Comparison of ENCODE assay signal across 27 mouse cellular contexts in the genomic region with DNA sequence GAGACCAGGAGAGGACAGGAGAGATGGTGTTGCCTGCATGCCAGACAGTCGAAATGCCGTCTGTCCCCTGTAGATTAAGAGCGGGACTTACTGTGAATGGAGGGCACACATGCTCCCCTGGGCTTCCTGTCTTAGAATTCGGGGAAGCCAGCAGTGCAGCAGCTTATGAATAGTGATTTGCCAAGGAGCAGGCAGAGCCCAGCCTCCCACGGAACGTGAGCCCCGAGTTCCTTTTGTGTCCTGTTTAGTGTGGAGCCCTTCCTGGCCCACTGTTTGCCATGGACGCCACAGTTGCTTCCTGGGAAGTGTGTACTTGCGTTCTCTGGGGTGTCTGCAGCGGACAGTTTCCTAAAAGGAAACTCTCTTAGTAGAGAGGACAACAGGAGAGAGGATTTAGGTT. TPM values are rescaled to one million over a fixed set of nuclear protein-coding genes. Genes with fewer than 3 reads are reported as not detected.
DNase-seq lines count a peak whose midpoint lies in the region; ATAC-seq lines count a peak whose summit lies in the region.
"Had no signal": no experiment of that assay in that cellular context is flagged by ENCODE, and none has a peak within 500 bp of the region (broad histone marks: within the 10 kb centered on the region; RNA-seq: fewer than 3 reads in every experiment).

No protein-coding gene starts in this region.

- peak overlapping the region; percentile 48 for H3K4me2 ChIP-seq in heart, embryonic 12.5 days
- no peak overlapping the region for H3K4me2 ChIP-seq in midbrain, embryonic 16.5 days (ENCODE audit: low read length)
- H3K4me2 ChIP-seq: embryonic facial prominence, embryonic 13.5 days; midbrain, embryonic 11.5 days had no signal

- no peak overlapping the region for H3K27ac ChIP-seq in heart, embryonic 12.5 days (ENCODE audit: poor library complexity, severe bottlenecking)
- H3K27ac ChIP-seq in midbrain, embryonic 16.5 days (ENCODE audit: low read length), result peak overlapping the region; percentile 3; the same call in 1 of the 2 replicates
- no peak overlapping the region for H3K27ac ChIP-seq in midbrain, embryonic 10.5 days (replicated peaks)
- peak overlapping the region; percentile 46; the same call in 1 of the 2 replicates for H3K27ac ChIP-seq in limb, embryonic 10.5 days
- H3K27ac ChIP-seq: embryonic facial prominence, embryonic 13.5 days had no signal

- ATAC-seq in heart, embryonic 12.5 days (ENCODE audit: insufficient number of reproducible peaks, low FRiP score), result no peak
- no peak for ATAC-seq in midbrain, embryonic 16.5 days
- ATAC-seq: activated CD4-positive, CD25-positive, alpha-beta regulatory T cell, adult 4 months; forebrain, embryonic 16.5 days; Patski had no signal

- no peaks in the 10 kb centered on the region for H3K36me3 ChIP-seq in heart, embryonic 12.5 days
- no peaks in the 10 kb centered on the region for H3K36me3 ChIP-seq in midbrain, embryonic 16.5 days (ENCODE audit: control insufficient read depth, insufficient read depth, low read length)
- H3K36me3 ChIP-seq in midbrain, embryonic 10.5 days, result 0 out of 2 replicates have a peak, but pooled peaks cover 6% of the 10 kb centered on the region
- H3K36me3 ChIP-seq in limb, embryonic 10.5 days, result no peaks in the 10 kb centered on the region
- H3K36me3 ChIP-seq: embryonic facial prominence, embryonic 13.5 days had no signal

- no peak overlapping the region for H3K9ac ChIP-seq in heart, embryonic 12.5 days
- no peak overlapping the region for H3K9ac ChIP-seq in midbrain, embryonic 16.5 days (ENCODE audit: low read depth, low read length)
- H3K9ac ChIP-seq: embryonic facial prominence, embryonic 13.5 days had no signal

- no peak for DNase-seq in heart, postnatal 4 days
- peak; percentile 11 for DNase-seq in kidney, postnatal 14 days
- no peak for DNase-seq in kidney, adult 11 months
- no peak for DNase-seq in midbrain, embryonic 10.5 days (ENCODE audit: low spot score)
- no peak for DNase-seq in limb, embryonic 10.5 days (ENCODE audit: low spot score)
- DNase-seq in layer of hippocampus, adult 18-20 months (ENCODE audit: low spot score in 2 of 2), result no peak
- DNase-seq: adrenal gland, postnatal 14 days; cerebellum, adult 8-10 months; kidney, adult 8-10 months; lung, adult 18-20 months; right cerebral cortex, adult 18-20 months; thymus, adult 18-20 months had no signal

- no peaks in the 10 kb centered on the region for H3K9me3 ChIP-seq in heart, embryonic 12.5 days (replicated peaks)
- no peaks in the 10 kb centered on the region for H3K9me3 ChIP-seq in midbrain, embryonic 16.5 days (replicated peaks; ENCODE audit: control insufficient read depth, low read length, poor library complexity, severe bottlenecking)
- H3K9me3 ChIP-seq in midbrain, embryonic 10.5 days (replicated peaks), result no peaks in the 10 kb centered on the region
- H3K9me3 ChIP-seq in limb, embryonic 10.5 days (replicated peaks), result no peaks in the 10 kb centered on the region
- H3K9me3 ChIP-seq: embryonic facial prominence, embryonic 13.5 days had no signal

- no peaks in the 10 kb centered on the region for H3K27me3 ChIP-seq in heart, embryonic 12.5 days (replicated peaks)
- H3K27me3 ChIP-seq in midbrain, embryonic 16.5 days (ENCODE audit: control insufficient read depth, insufficient read depth, low read depth, low read length), result peaks cover 2% of the 10 kb centered on the region
- H3K27me3 ChIP-seq in midbrain, embryonic 10.5 days (ENCODE audit: low read depth, poor library complexity, severe bottlenecking), result no peaks in the 10 kb centered on the region
- no peaks in the 10 kb centered on the region for H3K27me3 ChIP-seq in limb, embryonic 10.5 days (ENCODE audit: low read depth, poor library complexity, severe bottlenecking)
- H3K27me3 ChIP-seq: embryonic facial prominence, embryonic 13.5 days; Patski had no signal

- WGBS in heart, embryonic 12.5 days, result 49% methylated on average over 10 of the region's 10 CpGs
- 38% methylated on average over 10 of the region's 10 CpGs for WGBS in midbrain, embryonic 16.5 days
- 79% methylated on average over 10 of the region's 10 CpGs for WGBS in midbrain, embryonic 10.5 days
- 86% methylated on average over 10 of the region's 10 CpGs for WGBS in limb, embryonic 10.5 days

- H3K4me3 ChIP-seq in heart, embryonic 12.5 days, result no peak overlapping the region
- no peak overlapping the region for H3K4me3 ChIP-seq in midbrain, embryonic 16.5 days (ENCODE audit: low read depth, low read length)
- H3K4me3 ChIP-seq in midbrain, embryonic 10.5 days, result no peak overlapping the region
- H3K4me3 ChIP-seq in limb, embryonic 10.5 days, result no peak overlapping the region
- H3K4me3 ChIP-seq: embryonic facial prominence, embryonic 13.5 days; myocyte had no signal

- H3K4me1 ChIP-seq in heart, embryonic 12.5 days (replicated peaks), result peaks cover 20% of the 10 kb centered on the region
- H3K4me1 ChIP-seq in midbrain, embryonic 16.5 days (ENCODE audit: control insufficient read depth, insufficient read depth, low read length), result peaks cover 5% of the 10 kb centered on the region; the same call in 1 of the 2 replicates
- H3K4me1 ChIP-seq in midbrain, embryonic 10.5 days, result peaks cover 4% of the 10 kb centered on the region; the same call in 1 of the 2 replicates
- peaks cover 17% of the 10 kb centered on the region for H3K4me1 ChIP-seq in limb, embryonic 10.5 days

RNA-seq across cellular contexts. Expression of a gene that starts 23.9 kb away (rescaled TPM):
- polyA plus RNA-seq in heart, embryonic 12.5 days (2016; fragmentation: Nextera tagmentation; extraction: Ambion mirVana), result 10.4 and 11.4 TPM in 2 replicates
- total RNA-seq in heart, postnatal 4 days (2021), result 10 to 100 TPM; 10.5 to 11.3 TPM
- polyA plus RNA-seq in midbrain, embryonic 16.5 days (2015; fragmentation: Nextera tagmentation; extraction: Ambion mirVana), result 11.6 and 13.3 TPM in 2 replicates
- 10.6 and 13.9 TPM in 2 replicates for polyA plus RNA-seq in midbrain, embryonic 10.5 days (2016; fragmentation: Nextera tagmentation; extraction: Ambion mirVana)
- polyA plus RNA-seq in limb, embryonic 10.5 days (2016; fragmentation: Nextera tagmentation; extraction: Ambion mirVana), result 7.6 and 8.6 TPM in 2 replicates
- 10 to 100 TPM; 14.9 to 15.3 TPM for total RNA-seq in layer of hippocampus, adult 18-20 months (2021)

RNA-seq across cellular contexts. Expression of a gene that starts 45.4 kb away (rescaled TPM):
- polyA plus RNA-seq in heart, embryonic 12.5 days (2016; fragmentation: Nextera tagmentation; extraction: Ambion mirVana), result not detected in 2 replicates
- 1 to 10 TPM in 1 of 2 experiments, not detected in 1; 1.9 TPM for total RNA-seq in heart, postnatal 4 days (2021)
- polyA plus RNA-seq in midbrain, embryonic 16.5 days (2015; fragmentation: Nextera tagmentation; extraction: Ambion mirVana), result not detected in 2 replicates
- polyA plus RNA-seq in midbrain, embryonic 10.5 days (2016; fragmentation: Nextera tagmentation; extraction: Ambion mirVana), result not detected in 2 replicates
- polyA plus RNA-seq in limb, embryonic 10.5 days (2016; fragmentation: Nextera tagmentation; extraction: Ambion mirVana), result not detected in 2 replicates
- total RNA-seq in layer of hippocampus, adult 18-20 months (2021), result not detected
- total RNA-seq: adrenal gland, postnatal 14 days; gastrocnemius, adult 8-10 months; layer of hippocampus, postnatal 25 days; left cerebral cortex, postnatal 36 days; liver, adult 2 months had no signal
- polyA plus RNA-seq: activated CD4-positive, CD25-positive, alpha-beta regulatory T cell, adult 4 months; cortical plate, adult 2 months; embryonic facial prominence, embryonic 13.5 days; forebrain, embryonic 16.5 days; large intestine, adult 2 months; liver, adult 2 months; midbrain, embryonic 11.5 days; myocyte; Patski; small intestine, adult 2 months had no signal

Comparison
In these comparisons a context has a peak if more than half of its experiments do, and no peak if none do; other contexts are left out.
1. H3K27ac ChIP-seq: peak in midbrain, embryonic 16.5 days (single experiment) and limb, embryonic 10.5 days (single experiment); none in heart, embryonic 12.5 days (single experiment) and midbrain, embryonic 10.5 days (single experiment).